Mouse (Mus musculus) neural tube, embryonic 13.5 days (tissue): ENCODE measurements at regions not wholly inside any gene's neighbourhood (a gene's known extent, or its start where the extent isn't known, plus 50 kb on each side); places are given as distances from the start of the nearest gene placed in this dataset.
A peak's percentile ranks its signal among the peaks of the same experiment; 100 is the strongest.

Experiments
- ATAC-seq: fragments of 200-750 bp; cut with Nextera tagmentation; 2 replicates; pipeline ENCODE4 v1.8.0; 2017; ENCODE audit warnings: low read depth, mild to moderate bottlenecking, moderate TSS enrichment, moderate library complexity
- H3K27ac ChIP-seq: fragments of 300-500 bp; sonication (generic); replicated peaks from 2 replicates; pipeline ENCODE4 v1.5.1; 2015; ENCODE audit warnings: moderate library complexity, mild to moderate bottlenecking, inconsistent platforms
- H3K27me3 ChIP-seq: fragments of 300-500 bp; sonication (generic); 2 replicates; pipeline ENCODE4 v1.6.1; 2015; ENCODE audit warnings: mild to moderate bottlenecking, inconsistent platforms
- H3K36me3 ChIP-seq: fragments of 300-500 bp; sonication (generic); 2 replicates; pipeline ENCODE4 v1.6.1; 2015; ENCODE audit warnings: mild to moderate bottlenecking, inconsistent platforms
- H3K4me1 ChIP-seq: fragments of 300-500 bp; sonication (generic); replicated peaks from 2 replicates; pipeline ENCODE4 v1.6.1; 2015; ENCODE audit warnings: inconsistent platforms
- H3K4me2 ChIP-seq: fragments of 300-500 bp; sonication (generic); 2 replicates; pipeline ENCODE4 v1.6.1; 2015; ENCODE audit warnings: inconsistent platforms, mild to moderate bottlenecking, moderate library complexity
- H3K4me3 ChIP-seq: fragments of 300-500 bp; sonication (generic); 2 replicates; pipeline ENCODE4 v1.5.1; 2015; ENCODE audit warnings: mild to moderate bottlenecking, inconsistent platforms
- H3K9ac ChIP-seq: fragments of 300-500 bp; sonication (generic); 2 replicates; pipeline ENCODE4 v1.6.1; 2015; ENCODE audit warnings: moderate library complexity, mild to moderate bottlenecking, inconsistent platforms
- H3K9me3 ChIP-seq: fragments of 300-500 bp; sonication (generic); 2 replicates; pipeline ENCODE4 v1.6.1; 2016; ENCODE audit warnings: inconsistent platforms
- WGBS: fragments of 180-500 bp; shearing (Covaris S2); methylation state at CpG from one replicate; pipeline ENCODE4 v1.1.7; 2015; 5-methylcytosine and 5-hydroxymethylcytosine counted together

DNA sequence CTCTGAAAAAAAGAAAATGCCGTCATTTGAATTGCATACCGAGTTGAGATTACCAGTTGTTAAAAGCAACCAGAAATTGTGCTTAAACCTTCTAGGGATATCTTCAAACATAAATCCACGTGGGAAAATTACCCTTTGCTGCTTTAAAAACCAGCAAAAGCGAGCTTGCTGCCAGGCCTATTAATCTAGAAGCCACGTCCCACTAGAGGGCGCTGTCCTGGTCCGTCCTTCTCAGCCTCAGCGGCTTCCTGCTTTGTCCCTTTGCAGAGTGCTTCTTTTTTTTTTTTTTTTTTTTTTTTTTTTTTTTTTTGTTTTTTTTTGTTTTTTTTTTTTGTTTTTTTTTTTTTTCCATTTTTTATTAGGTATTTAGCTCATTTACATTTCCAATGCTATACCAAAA, 173.9 kb downstream of the Cand1 start:
- H3K9me3 ChIP-seq = no peaks in the 10 kb centered on the region
- H3K4me3 ChIP-seq = no peak overlapping the region
- no peak for ATAC-seq
- peak overlapping the region; percentile 46 for H3K27ac ChIP-seq
- H3K36me3 ChIP-seq = no peaks in the 10 kb centered on the region
- no peak overlapping the region for H3K9ac ChIP-seq
- no peak overlapping the region for H3K4me2 ChIP-seq
- H3K4me1 ChIP-seq = peaks cover 11% of the 10 kb centered on the region
- 30% methylated on average over 8 of the region's 8 CpGs for WGBS
- no peaks in the 10 kb centered on the region for H3K27me3 ChIP-seq

DNA sequence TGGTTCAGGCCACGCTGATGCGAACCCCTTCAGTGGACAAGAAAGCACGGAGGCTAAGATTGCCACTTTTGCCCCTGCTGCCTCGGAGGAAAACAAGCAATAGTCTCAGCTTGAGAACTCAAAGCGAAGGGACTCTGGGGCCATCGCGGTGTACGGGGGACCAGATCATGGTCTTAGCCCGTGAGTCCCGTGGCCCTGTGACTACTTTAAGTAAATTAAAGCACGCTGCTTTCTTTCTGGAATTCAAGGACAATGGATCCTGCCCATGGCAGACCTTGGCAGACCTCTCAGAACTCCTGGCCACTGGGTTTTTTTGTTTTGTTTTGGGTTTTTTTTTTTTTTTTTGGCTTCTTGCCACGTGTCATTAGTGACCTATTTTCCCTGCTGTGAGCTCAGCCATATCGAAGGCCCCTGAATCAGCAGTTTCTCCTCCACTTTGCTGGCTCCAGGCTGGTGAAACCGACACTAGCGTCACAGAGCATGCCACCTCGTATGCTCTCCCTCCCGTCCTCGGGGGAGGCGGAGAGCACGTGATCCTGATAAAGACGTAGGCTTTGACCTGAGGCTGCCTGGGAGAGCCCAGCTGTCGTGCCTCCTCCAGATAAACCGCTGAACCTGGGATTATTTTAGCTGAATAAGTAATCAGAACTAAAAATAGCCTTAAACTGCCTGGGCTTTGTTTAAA, 174.6 kb downstream of the Cand1 start:
- peak; percentile 93 for ATAC-seq
- Histone ChIP-seq H3K9me3 (no peaks in the 10 kb centered on the region), H3K4me3 (no peak overlapping the region), H3K27ac (peak overlapping the region; percentile 46; the same call in 1 of the 2 replicates), H3K4me2 (peak overlapping the region; percentile 39), H3K36me3 (no peaks in the 10 kb centered on the region), H3K9ac (peak overlapping the region; percentile 54; the same call in 1 of the 2 replicates), H3K27me3 (no peaks in the 10 kb centered on the region), H3K4me1 (peaks cover 11% of the 10 kb centered on the region)
- 37% methylated on average over 23 of the region's 23 CpGs for WGBS

DNA sequence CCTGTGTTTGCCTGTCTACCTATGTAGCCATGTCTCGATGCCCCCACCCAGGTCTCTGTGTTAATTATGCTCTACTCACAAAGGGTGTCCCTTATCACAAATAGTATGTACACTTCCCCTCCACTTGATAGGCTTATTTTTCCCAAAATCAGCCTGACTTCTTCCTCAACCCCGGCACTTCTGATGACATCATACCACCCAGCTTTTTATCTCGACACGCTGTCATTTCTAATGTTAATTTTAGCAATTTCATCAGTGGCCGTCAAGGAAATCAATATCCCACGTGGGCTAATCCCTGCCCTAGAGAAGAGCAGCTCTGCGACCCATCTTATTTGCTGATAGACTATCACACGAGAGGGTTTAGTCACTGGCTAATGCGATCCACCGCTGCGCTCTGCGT, 175.6 kb downstream of the Cand1 start:
- ATAC-seq = no peak
- WGBS = 91% methylated on average over 12 of the region's 12 CpGs

DNA sequence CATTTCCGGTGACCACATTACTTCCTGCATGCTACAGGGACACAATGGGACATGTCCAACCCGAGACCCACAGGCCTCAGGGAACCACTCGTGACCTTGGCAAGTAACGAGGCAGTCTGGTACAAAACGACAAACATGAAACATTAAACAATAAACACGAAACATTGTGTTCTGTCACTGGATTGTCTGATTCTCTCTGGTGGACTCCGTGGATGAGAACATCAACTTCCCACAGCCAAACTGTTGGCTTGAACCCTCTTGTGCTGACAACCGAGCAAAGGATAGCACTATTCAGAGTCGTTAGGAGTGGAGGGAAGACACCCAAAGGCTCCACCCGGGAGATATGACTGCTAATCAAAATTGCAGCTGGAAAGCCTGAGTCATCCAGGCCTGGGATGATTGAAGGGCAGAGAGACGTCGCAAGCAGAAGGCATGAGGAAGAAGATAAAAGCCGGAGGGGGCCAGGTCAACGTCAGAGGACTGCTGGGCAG, 176.6 kb downstream of the Cand1 start:
- no peak overlapping the region for H3K27ac ChIP-seq
- H3K27me3 ChIP-seq = no peaks in the 10 kb centered on the region
- H3K4me3 ChIP-seq = no peak overlapping the region
- no peak overlapping the region for H3K9ac ChIP-seq
- 86% methylated on average over 14 of the region's 14 CpGs for WGBS
- no peaks in the 10 kb centered on the region for H3K36me3 ChIP-seq
- no peak for ATAC-seq
- H3K9me3 ChIP-seq = no peaks in the 10 kb centered on the region
- H3K4me1 ChIP-seq = peaks cover 11% of the 10 kb centered on the region
- H3K4me2 ChIP-seq = no peak overlapping the region

More for the DNA sequence above, 175.6 kb downstream of the Cand1 start:
- no peak overlapping the region for H3K27ac ChIP-seq
- no peak overlapping the region for H3K4me3 ChIP-seq
- peaks cover 11% of the 10 kb centered on the region for H3K4me1 ChIP-seq
- no peaks in the 10 kb centered on the region for H3K9me3 ChIP-seq
- no peaks in the 10 kb centered on the region for H3K27me3 ChIP-seq
- no peak overlapping the region for H3K4me2 ChIP-seq
- no peak overlapping the region for H3K9ac ChIP-seq
- H3K36me3 ChIP-seq = no peaks in the 10 kb centered on the region

DNA sequence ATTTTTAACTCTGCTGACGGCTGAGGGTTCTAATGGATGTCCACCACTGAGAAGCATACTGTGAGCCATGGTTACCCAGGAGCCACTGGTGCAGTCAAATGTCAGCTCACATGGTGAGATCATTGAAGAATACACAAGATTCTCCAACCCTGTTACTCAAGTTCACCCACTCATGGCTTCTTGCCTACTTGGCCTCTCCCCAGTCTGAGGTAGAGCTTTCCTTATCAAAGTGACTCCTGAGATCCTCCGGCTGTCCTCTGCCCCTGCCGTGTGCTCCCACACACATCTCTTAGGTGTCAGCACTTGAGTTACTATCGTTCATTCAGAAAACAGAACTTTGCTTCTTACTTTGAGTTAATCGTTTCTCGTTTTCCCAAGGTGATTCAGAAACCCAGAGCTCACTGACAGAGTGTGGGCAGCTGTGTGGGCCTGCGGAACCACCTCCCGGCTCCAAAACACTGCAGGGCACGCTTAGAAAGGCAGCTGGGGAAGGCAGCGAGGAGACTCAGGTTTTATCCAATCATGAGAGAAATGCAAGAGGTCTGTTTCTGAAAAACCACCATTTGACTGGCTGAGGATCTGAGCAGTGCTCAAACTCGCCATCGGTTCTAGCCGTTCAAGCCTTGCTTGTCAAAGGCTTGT, 177.8 kb downstream of the Cand1 start:
- no peaks in the 10 kb centered on the region for H3K36me3 ChIP-seq
- 91% methylated on average over 13 of the region's 13 CpGs for WGBS
- peaks cover 12% of the 10 kb centered on the region for H3K4me1 ChIP-seq
- H3K4me3 ChIP-seq = no peak overlapping the region
- H3K27me3 ChIP-seq = no peaks in the 10 kb centered on the region
- no peak overlapping the region for H3K4me2 ChIP-seq
- H3K9me3 ChIP-seq = no peaks in the 10 kb centered on the region
- no peak for ATAC-seq
- no peak overlapping the region for H3K9ac ChIP-seq
- no peak overlapping the region for H3K27ac ChIP-seq

DNA sequence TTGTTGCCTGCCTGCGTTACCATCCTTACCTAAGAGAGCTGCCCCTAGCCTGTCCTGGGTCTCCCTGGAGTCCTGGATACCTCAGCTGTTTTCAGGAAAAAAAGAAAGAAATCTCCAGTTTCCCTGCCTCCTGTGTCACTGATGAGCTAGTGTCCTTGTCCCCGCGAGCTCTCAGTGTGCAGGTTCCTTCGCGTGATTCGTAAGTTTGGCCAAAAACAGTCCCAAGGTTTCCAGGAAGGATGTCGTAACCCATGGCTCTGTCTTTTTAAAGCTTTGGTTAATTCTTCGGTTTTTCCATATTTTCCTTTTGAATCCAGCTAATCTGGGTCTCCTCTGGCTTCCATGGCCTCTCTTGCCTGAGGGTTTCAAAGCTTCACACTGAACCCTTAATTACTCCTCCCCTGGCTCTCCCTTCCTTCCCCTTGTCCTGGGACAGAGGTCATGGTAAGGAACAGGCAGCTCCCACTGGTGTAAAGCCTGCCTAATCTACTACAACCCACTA, 178.5 kb downstream of the Cand1 start:
- peaks cover 19% of the 10 kb centered on the region for H3K4me1 ChIP-seq
- no peak overlapping the region for H3K27ac ChIP-seq
- ATAC-seq = no peak
- no peak overlapping the region for H3K4me2 ChIP-seq
- no peaks in the 10 kb centered on the region for H3K9me3 ChIP-seq
- H3K36me3 ChIP-seq = no peaks in the 10 kb centered on the region
- no peak overlapping the region for H3K9ac ChIP-seq
- H3K27me3 ChIP-seq = no peaks in the 10 kb centered on the region
- no peak overlapping the region for H3K4me3 ChIP-seq
- 94% methylated on average over 8 of the region's 8 CpGs for WGBS

DNA sequence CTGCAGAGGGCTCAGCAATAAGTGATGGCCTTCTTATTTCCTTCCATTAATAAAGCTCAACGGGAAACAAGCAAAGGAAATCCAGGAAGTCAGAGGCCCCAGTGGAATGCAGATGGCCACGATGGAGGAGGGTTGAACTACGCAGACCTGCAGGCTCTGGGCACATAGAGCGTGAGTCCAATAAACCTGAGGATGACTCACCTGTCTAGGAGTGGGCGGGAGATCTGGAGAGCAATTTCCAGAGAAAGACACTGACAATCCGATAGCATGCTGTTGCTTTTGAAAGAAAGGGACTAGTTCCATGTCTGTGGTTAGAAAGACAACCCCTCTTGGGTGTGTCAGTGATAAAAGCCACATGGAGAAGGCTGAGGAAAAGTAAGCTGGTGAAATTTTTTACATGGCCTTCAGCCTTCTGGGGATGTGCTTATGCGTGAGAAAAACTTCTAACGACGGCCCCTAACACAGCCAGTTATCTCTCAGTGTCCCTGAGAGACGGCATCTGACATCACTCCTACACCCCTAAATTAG, 181.3 kb downstream of the Cand1 start:
- Histone ChIP-seq H3K27ac (no peak overlapping the region), H3K4me2 (no peak overlapping the region), H3K9me3 (no peaks in the 10 kb centered on the region), H3K36me3 (no peaks in the 10 kb centered on the region), H3K4me3 (no peak overlapping the region), H3K9ac (no peak overlapping the region), H3K27me3 (no peaks in the 10 kb centered on the region), H3K4me1 (peaks cover 23% of the 10 kb centered on the region)
- WGBS = 83% methylated on average over 10 of the region's 10 CpGs
- ATAC-seq = no peak

DNA sequence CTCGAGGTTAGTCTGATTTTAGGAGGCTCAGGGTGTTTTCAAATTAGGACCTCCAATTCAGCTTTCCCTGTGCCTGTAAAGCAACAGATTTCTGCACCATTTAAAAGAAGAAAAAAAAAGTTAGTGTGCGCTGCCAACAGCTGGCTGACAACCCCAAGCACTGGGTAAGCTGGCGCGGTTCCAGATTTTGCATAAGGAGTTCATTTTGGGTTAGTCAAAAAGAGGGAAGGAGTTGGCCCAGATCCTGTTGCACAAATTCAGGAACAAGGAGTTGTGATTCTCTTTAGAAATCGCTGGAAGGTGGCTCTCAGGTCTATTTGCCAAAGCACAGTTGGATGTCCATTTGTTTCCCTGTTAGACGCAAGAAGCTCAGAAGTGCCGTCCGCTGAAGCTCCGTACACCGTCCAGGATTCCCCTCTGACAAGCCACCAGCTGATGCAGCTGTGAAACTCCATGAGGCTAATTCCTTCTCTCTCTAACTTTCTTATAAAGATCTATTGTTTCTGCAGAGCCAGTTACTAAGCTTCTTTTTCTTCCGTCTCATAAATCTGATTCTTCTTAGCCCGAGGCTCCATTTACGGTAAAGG, 184.6 kb downstream of the Cand1 start:
- no peak overlapping the region; the same call in 1 of the 2 replicates for H3K27ac ChIP-seq
- H3K4me3 ChIP-seq = no peak overlapping the region
- H3K9me3 ChIP-seq = no peaks in the 10 kb centered on the region
- no peak for ATAC-seq
- 50% methylated on average over 13 of the region's 13 CpGs for WGBS
- H3K36me3 ChIP-seq = no peaks in the 10 kb centered on the region
- H3K9ac ChIP-seq = no peak overlapping the region
- no peak overlapping the region for H3K4me2 ChIP-seq
- H3K27me3 ChIP-seq = no peaks in the 10 kb centered on the region
- H3K4me1 ChIP-seq = peaks cover 23% of the 10 kb centered on the region

DNA sequence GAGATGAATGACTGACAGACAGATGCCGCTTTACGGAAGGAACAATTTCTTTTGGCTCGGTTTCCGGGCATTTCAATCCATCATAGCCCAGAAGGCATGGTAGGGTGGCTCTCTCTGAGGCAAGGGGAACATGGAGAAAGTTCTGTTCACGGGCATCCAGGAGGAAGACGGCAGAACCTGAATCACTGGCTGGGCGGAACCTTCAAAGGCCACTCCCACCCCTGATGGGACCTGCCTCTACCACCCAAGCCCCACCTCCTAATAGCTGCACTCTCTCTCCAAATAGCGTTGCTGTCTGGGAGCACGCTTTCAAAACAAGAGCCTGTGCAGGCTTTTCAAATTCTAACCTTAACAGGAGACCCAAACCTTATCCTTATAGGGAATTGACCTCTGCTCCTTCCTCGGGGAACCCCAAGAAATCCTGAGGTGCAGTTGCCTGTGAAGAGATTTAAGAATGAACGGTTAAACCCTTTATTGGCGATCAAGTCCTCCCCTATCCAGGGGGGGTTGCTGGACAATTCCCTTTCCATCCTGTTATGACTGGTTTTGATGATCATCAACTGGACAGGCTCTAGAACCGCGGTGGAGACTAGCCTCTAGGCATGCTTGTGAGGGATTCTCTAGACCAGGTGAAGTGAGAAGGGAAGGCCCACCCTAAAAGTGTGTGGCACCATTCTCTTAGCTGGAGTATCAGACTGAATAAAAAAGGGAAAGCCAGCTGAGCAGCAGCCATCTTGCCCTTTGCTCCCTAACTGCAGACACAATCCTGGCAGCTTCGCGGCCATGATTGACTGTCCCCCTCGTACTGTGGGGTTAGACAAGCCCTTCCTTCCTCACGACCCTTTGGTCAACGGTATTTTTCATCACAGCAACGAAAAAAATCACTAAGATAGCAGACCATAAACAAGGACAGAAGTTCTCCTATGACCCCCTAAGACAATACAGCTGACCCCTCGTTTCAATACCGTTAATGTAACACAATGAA, 184.5 kb upstream of the Dyrk2 start:
- Histone ChIP-seq H3K36me3 (no peaks in the 10 kb centered on the region), H3K4me2 (no peak overlapping the region), H3K27ac (no peak overlapping the region), H3K27me3 (no peaks in the 10 kb centered on the region), H3K4me1 (peaks cover 23% of the 10 kb centered on the region), H3K9me3 (no peaks in the 10 kb centered on the region), H3K4me3 (no peak overlapping the region), H3K9ac (no peak overlapping the region)
- ATAC-seq = no peak
- WGBS = 83% methylated on average over 22 of the region's 22 CpGs

DNA sequence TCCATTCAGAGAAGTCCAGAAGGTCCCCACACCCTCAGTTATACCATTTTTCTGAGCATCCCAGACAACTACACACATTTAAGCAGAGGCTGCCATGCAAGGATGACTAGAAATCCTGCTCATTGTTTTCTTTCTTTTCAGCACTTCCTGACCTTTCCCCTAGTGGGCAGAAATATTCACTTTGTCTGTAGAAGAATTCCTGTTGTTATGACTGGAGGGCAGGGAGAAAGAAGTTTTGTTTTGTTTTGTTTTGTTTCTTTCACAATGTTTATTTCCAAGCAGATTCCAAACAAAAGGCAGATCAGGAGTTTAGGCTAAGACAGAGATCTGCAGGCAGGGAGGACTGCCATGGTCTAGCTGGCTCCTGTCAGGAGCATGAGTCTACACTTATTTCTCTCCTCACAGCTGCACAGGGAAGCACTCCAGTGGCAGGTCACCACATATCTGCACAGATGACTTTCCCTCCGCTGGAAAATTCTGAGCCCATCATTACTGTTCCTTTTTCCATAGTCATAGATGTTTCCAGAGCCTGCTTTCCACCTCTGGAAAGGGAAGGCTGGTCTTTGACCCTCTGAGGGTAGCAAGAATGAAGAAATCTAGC, 182.5 kb upstream of the Dyrk2 start:
- Histone ChIP-seq H3K4me1 (peaks cover 23% of the 10 kb centered on the region), H3K27me3 (no peaks in the 10 kb centered on the region), H3K4me3 (no peak overlapping the region), H3K9me3 (no peaks in the 10 kb centered on the region), H3K4me2 (no peak overlapping the region), H3K9ac (no peak overlapping the region), H3K36me3 (no peaks in the 10 kb centered on the region), H3K27ac (0 out of 2 replicates have a peak overlapping the region, but pooled peaks have one; percentile 1)
- 81% methylated on average over 1 of the region's 1 CpGs for WGBS
- ATAC-seq = no peak

DNA sequence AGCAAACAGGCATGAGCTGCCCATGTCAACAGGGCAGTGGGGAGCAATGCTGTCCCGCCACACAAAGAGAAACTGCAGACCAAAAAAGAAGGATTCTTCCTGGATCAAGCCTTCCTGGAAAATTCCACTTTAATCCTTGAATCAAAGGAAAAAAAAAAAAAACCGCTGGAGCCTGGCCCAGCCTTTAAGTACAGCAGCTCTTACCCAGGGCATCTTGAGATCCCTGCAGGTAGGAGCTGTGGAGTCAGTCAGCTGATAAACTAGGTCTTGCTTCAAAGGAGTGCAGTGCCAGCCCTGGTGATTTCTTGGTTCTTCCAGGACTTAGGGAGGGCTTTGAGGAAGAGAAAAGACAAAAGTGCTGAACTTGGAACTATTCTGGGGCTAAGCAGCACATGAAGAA, 181.6 kb upstream of the Dyrk2 start:
- peaks cover 16% of the 10 kb centered on the region for H3K4me1 ChIP-seq
- H3K27ac ChIP-seq = no peak overlapping the region; the same call in 1 of the 2 replicates
- no peak overlapping the region for H3K4me2 ChIP-seq
- no peak overlapping the region for H3K4me3 ChIP-seq
- no peak overlapping the region for H3K9ac ChIP-seq
- 74% methylated on average over 2 of the region's 2 CpGs for WGBS
- no peaks in the 10 kb centered on the region for H3K27me3 ChIP-seq
- no peaks in the 10 kb centered on the region for H3K9me3 ChIP-seq
- no peak for ATAC-seq
- no peaks in the 10 kb centered on the region for H3K36me3 ChIP-seq
